Mouse (Mus musculus): ENCODE data around the gene Lrmda. TPM values are rescaled to one million over a fixed set of nuclear protein-coding genes. Genes with fewer than 3 reads are reported as not detected.
A peak's percentile ranks its signal among the peaks of the same experiment; 100 is the strongest.
"Not testable (repeated sequence)": the region's sequence is repeated elsewhere in the genome, so short reads cannot be mapped to it uniquely, and the experiment has no call there.

Gene Lrmda
- polyA plus RNA-seq, 1 experiment from 2014 or later = not detected

GRCm38 (mm10) chr14:22801714-22802113, 782.2 kb downstream of the Lrmda start:
- H3K4me3 ChIP-seq (ENCODE audit: low read depth, low read length); H3K9ac ChIP-seq (ENCODE audit: low read length); H3K27me3 ChIP-seq (ENCODE audit: control insufficient read depth, insufficient read depth, low read length); ATAC-seq (replicated peaks; ENCODE audit: low FRiP score); H3K36me3 ChIP-seq (ENCODE audit: control insufficient read depth, insufficient read depth, low read length); H3K9me3 ChIP-seq (ENCODE audit: control insufficient read depth, low read length); DNase-seq (ENCODE audit: low spot score); H3K27ac ChIP-seq (ENCODE audit: low read depth, low read length); H3K4me1 ChIP-seq (replicated peaks; ENCODE audit: control insufficient read depth, insufficient read depth, low read length); H3K4me2 ChIP-seq (ENCODE audit: low read depth, low read length, severe bottlenecking): not testable (repeated sequence)
- WGBS = 80% methylated on average over 4 of the region's 4 CpGs

DNA sequence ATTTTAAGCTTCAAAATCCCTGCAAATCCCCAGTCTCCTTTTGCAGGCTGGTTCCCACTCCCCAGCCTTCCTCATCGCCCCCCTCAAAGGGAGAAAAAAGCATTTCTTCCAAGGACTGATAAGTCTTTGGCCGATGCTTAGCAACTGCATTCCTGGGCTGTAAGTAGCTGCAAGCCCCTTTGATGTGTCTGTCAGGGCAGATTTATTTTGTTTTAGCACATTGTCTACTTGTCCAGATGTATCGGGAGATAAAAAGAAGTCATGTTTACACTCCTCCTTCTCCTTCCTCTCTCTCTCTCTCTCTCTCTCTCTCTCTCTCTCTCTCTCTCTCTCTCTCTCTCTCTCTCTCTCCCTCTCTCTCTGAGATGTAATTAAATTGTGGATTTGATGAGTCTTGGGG, 787.8 kb downstream of the Lrmda start:
- peaks cover 11% of the 10 kb centered on the region for H3K27me3 ChIP-seq (ENCODE audit: control insufficient read depth, insufficient read depth, low read length)
- no peaks in the 10 kb centered on the region for H3K36me3 ChIP-seq (ENCODE audit: control insufficient read depth, insufficient read depth, low read length)
- H3K9ac ChIP-seq (ENCODE audit: low read length) = no peak overlapping the region
- peaks cover 2% of the 10 kb centered on the region; the same call in 1 of the 2 replicates for H3K4me1 ChIP-seq (replicated peaks; ENCODE audit: control insufficient read depth, insufficient read depth, low read length)
- peak overlapping the region; percentile 38; the same call in 1 of the 2 replicates for H3K4me2 ChIP-seq (ENCODE audit: low read depth, low read length, severe bottlenecking)
- peak overlapping the region; percentile 52 for H3K27ac ChIP-seq (ENCODE audit: low read depth, low read length)
- 7% methylated on average over 3 of the region's 3 CpGs for WGBS
- ATAC-seq (replicated peaks; ENCODE audit: low FRiP score) (no peak), DNase-seq (ENCODE audit: low spot score) (no peak)
- no peaks in the 10 kb centered on the region for H3K9me3 ChIP-seq (ENCODE audit: control insufficient read depth, low read length)
- no peak overlapping the region for H3K4me3 ChIP-seq (ENCODE audit: low read depth, low read length)

- Histone ChIP-seq H3K27me3 (ENCODE audit: control insufficient read depth, insufficient read depth, low read length) (peaks cover 11% of the 10 kb centered on the region), H3K4me1 (replicated peaks; ENCODE audit: control insufficient read depth, insufficient read depth, low read length) (peaks cover 5% of the 10 kb centered on the region; the same call in 1 of the 2 replicates), H3K9ac (ENCODE audit: low read length) (peak overlapping the region; percentile 4; the same call in 1 of the 2 replicates), H3K4me2 (ENCODE audit: low read depth, low read length, severe bottlenecking) (peak overlapping the region; percentile 38; the same call in 1 of the 2 replicates), H3K36me3 (ENCODE audit: control insufficient read depth, insufficient read depth, low read length) (no peaks in the 10 kb centered on the region), H3K9me3 (ENCODE audit: control insufficient read depth, low read length) (no peaks in the 10 kb centered on the region), H3K4me3 (ENCODE audit: low read depth, low read length) (no peak overlapping the region; the same call in 1 of the 2 replicates), H3K27ac (ENCODE audit: low read depth, low read length) (peak overlapping the region; percentile 52)
- ATAC-seq (replicated peaks; ENCODE audit: low FRiP score) (peak; percentile 90), DNase-seq (ENCODE audit: low spot score) (peak; percentile 85)
- under 1% methylated on average over 20 of the region's 20 CpGs for WGBS
Observed at GRCm38 (mm10) chr14:22807726-22808594, 788.4 kb downstream of the Lrmda start.

DNA sequence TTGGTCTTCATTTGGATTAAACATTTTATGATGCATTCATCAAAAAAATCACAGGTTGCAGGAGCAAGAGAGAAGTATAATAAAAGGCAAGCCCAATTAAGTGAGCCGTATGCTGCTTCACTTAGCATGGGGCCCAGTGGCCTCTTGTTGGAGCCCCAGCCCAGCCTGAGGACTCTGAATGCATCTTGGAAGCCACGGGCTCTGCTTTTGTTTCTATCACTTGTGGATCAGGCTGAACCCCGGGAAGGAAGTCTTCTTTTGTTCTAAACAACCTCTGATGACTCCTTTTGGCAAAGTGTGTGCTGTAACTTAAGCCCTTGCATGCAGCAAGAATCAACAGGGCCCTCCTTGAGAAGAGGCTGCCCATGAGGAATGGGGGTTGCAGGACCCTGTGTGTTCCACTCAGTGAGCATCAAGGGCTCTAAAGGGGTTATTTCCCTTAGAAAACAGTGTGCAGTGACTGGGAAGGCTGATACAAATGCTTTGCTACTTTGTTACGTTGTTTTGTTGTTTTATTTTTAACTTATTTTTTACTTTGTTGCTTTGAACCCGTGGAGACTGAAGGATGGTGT, 789.2 kb downstream of the Lrmda start:
- no peaks in the 10 kb centered on the region for H3K9me3 ChIP-seq (ENCODE audit: control insufficient read depth, low read length)
- WGBS = 11% methylated on average over 5 of the region's 5 CpGs
- peak; percentile 58 for ATAC-seq (replicated peaks; ENCODE audit: low FRiP score)
- no peaks in the 10 kb centered on the region for H3K36me3 ChIP-seq (ENCODE audit: control insufficient read depth, insufficient read depth, low read length)
- DNase-seq (ENCODE audit: low spot score) = peak; percentile 73
- no peak overlapping the region for H3K27ac ChIP-seq (ENCODE audit: low read depth, low read length)
- H3K4me3 ChIP-seq (ENCODE audit: low read depth, low read length) = no peak overlapping the region
- H3K9ac ChIP-seq (ENCODE audit: low read length) = no peak overlapping the region
- peaks cover 11% of the 10 kb centered on the region for H3K27me3 ChIP-seq (ENCODE audit: control insufficient read depth, insufficient read depth, low read length)
- 0 out of 2 replicates have a peak overlapping the region, but pooled peaks have one; percentile 38 for H3K4me2 ChIP-seq (ENCODE audit: low read depth, low read length, severe bottlenecking)
- peaks cover 5% of the 10 kb centered on the region; the same call in 1 of the 2 replicates for H3K4me1 ChIP-seq (replicated peaks; ENCODE audit: control insufficient read depth, insufficient read depth, low read length)

DNA sequence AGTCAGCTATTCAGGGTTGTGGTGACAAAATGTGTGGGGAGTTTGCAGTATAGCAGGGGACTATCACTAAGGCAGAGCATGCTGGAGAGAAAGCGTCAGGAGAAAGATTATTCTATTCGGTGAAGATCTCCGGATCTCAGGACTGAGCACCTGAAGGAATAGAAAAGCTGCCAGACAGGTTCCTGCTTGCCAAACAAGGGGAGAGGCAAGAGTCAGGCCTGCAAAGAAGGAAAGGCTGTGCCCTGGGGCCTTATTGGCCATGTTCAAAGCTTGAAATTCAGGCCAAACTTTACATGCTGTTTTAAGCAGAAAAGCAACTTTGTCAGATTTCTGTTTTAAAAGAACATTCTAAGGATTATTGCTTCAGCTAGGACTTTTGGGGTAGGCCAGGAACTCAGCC, 789.7 kb downstream of the Lrmda start:
- WGBS = 31% methylated on average over 3 of the region's 3 CpGs
- H3K36me3 ChIP-seq (ENCODE audit: control insufficient read depth, insufficient read depth, low read length) = no peaks in the 10 kb centered on the region
- peaks cover 11% of the 10 kb centered on the region for H3K27me3 ChIP-seq (ENCODE audit: control insufficient read depth, insufficient read depth, low read length)
- H3K4me2 ChIP-seq (ENCODE audit: low read depth, low read length, severe bottlenecking) = no peak overlapping the region
- peaks cover 5% of the 10 kb centered on the region; the same call in 1 of the 2 replicates for H3K4me1 ChIP-seq (replicated peaks; ENCODE audit: control insufficient read depth, insufficient read depth, low read length)
- DNase-seq (ENCODE audit: low spot score) (no peak), ATAC-seq (replicated peaks; ENCODE audit: low FRiP score) (no peak)
- H3K4me3 ChIP-seq (ENCODE audit: low read depth, low read length) = no peak overlapping the region
- no peak overlapping the region for H3K9ac ChIP-seq (ENCODE audit: low read length)
- no peak overlapping the region for H3K27ac ChIP-seq (ENCODE audit: low read depth, low read length)
- H3K9me3 ChIP-seq (ENCODE audit: control insufficient read depth, low read length) = no peaks in the 10 kb centered on the region

- peaks cover 12% of the 10 kb centered on the region for H3K27me3 ChIP-seq (ENCODE audit: control insufficient read depth, insufficient read depth, low read length)
- 62% methylated on average over 1 of the region's 1 CpGs for WGBS
- no peak for DNase-seq (ENCODE audit: low spot score)
- no peaks in the 10 kb centered on the region for H3K36me3 ChIP-seq (ENCODE audit: control insufficient read depth, insufficient read depth, low read length)
- H3K4me1 ChIP-seq (replicated peaks; ENCODE audit: control insufficient read depth, insufficient read depth, low read length) = peaks cover 5% of the 10 kb centered on the region; the same call in 1 of the 2 replicates
- H3K4me2 ChIP-seq (ENCODE audit: low read depth, low read length, severe bottlenecking) = no peak overlapping the region
- no peaks in the 10 kb centered on the region for H3K9me3 ChIP-seq (ENCODE audit: control insufficient read depth, low read length)
- no peak overlapping the region for H3K27ac ChIP-seq (ENCODE audit: low read depth, low read length)
- no peak overlapping the region for H3K4me3 ChIP-seq (ENCODE audit: low read depth, low read length)
- no peak overlapping the region for H3K9ac ChIP-seq (ENCODE audit: low read length)
- ATAC-seq (replicated peaks; ENCODE audit: low FRiP score) = no peak
Observed at GRCm38 (mm10) chr14:22810531-22810930, 791.0 kb downstream of the Lrmda start.

GRCm38 (mm10) chr14:22812824-22813223, 793.3 kb downstream of the Lrmda start:
- Histone ChIP-seq H3K27ac (ENCODE audit: low read depth, low read length) (no peak overlapping the region), H3K4me2 (ENCODE audit: low read depth, low read length, severe bottlenecking) (no peak overlapping the region), H3K4me1 (replicated peaks; ENCODE audit: control insufficient read depth, insufficient read depth, low read length) (peaks cover 5% of the 10 kb centered on the region; the same call in 1 of the 2 replicates), H3K4me3 (ENCODE audit: low read depth, low read length) (no peak overlapping the region), H3K9ac (ENCODE audit: low read length) (no peak overlapping the region), H3K27me3 (ENCODE audit: control insufficient read depth, insufficient read depth, low read length) (peaks cover 12% of the 10 kb centered on the region), H3K9me3 (ENCODE audit: control insufficient read depth, low read length) (no peaks in the 10 kb centered on the region), H3K36me3 (ENCODE audit: control insufficient read depth, insufficient read depth, low read length) (no peaks in the 10 kb centered on the region)
- WGBS = 7% methylated on average over 6 of the region's 6 CpGs
- DNase-seq (ENCODE audit: low spot score) (no peak), ATAC-seq (replicated peaks; ENCODE audit: low FRiP score) (no peak)

GRCm38 (mm10) chr14:22813389-22813788, 793.9 kb downstream of the Lrmda start:
- no peaks in the 10 kb centered on the region for H3K9me3 ChIP-seq (ENCODE audit: control insufficient read depth, low read length)
- peaks cover 12% of the 10 kb centered on the region for H3K27me3 ChIP-seq (ENCODE audit: control insufficient read depth, insufficient read depth, low read length)

More at GRCm38 (mm10) chr14:22813389-22813788, 793.9 kb downstream of the Lrmda start:
- Histone ChIP-seq H3K4me3 (ENCODE audit: low read depth, low read length) (no peak overlapping the region), H3K36me3 (ENCODE audit: control insufficient read depth, insufficient read depth, low read length) (no peaks in the 10 kb centered on the region), H3K9ac (ENCODE audit: low read length) (no peak overlapping the region), H3K4me1 (replicated peaks; ENCODE audit: control insufficient read depth, insufficient read depth, low read length) (peaks cover 5% of the 10 kb centered on the region; the same call in 1 of the 2 replicates), H3K4me2 (ENCODE audit: low read depth, low read length, severe bottlenecking) (no peak overlapping the region; the same call in 1 of the 2 replicates), H3K27ac (ENCODE audit: low read depth, low read length) (no peak overlapping the region)
- ATAC-seq (replicated peaks; ENCODE audit: low FRiP score) (peak; percentile 42; the same call in 1 of the 2 replicates), DNase-seq (ENCODE audit: low spot score) (peak; percentile 58)
- 3% methylated on average over 7 of the region's 7 CpGs for WGBS
